Mouse (Mus musculus) mouse trophoblast stem cell (cell line): ENCODE measurements at regions not wholly inside any gene's neighbourhood (a gene's known extent, or its start where the extent isn't known, plus 50 kb on each side); places are given as distances from the start of the nearest gene placed in this dataset.

Experiments
- in situ Hi-C, 2 experiments: fragments of 300-500 bp; cut with MseI, MboI; formaldehyde crosslinking; loops; 2 replicates in 1 of 2; 3 replicates in 1 of 2; pipeline ENCODE4 v1.15.1; 2025

DNA sequence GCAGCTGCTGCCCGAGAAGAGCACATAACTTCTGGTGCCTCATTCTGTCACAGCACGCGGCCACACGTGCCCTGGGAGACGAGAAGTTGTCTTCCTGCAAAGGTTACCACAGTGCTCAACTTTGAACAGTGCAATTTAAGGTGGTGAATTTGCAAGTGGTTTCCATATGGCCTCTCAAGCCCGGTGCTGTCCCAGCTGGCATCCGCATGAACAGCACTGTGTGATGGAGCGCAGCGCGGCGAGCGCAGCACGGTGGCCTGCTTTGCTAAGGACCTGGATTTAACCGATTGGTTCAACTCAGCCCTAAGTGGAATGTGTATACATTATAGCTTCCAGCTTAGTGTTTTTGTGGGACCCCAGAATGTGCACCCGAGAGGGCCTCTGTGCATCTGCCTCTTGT is 89.6 kb upstream of the Arglu1 start:
- in situ Hi-C loops = no loop called here

- in situ Hi-C loops = no loop called here
These were observed 84.2 kb upstream of the Arglu1 start for GRCm38 (mm10) chr8:8774496-8775015.

DNA sequence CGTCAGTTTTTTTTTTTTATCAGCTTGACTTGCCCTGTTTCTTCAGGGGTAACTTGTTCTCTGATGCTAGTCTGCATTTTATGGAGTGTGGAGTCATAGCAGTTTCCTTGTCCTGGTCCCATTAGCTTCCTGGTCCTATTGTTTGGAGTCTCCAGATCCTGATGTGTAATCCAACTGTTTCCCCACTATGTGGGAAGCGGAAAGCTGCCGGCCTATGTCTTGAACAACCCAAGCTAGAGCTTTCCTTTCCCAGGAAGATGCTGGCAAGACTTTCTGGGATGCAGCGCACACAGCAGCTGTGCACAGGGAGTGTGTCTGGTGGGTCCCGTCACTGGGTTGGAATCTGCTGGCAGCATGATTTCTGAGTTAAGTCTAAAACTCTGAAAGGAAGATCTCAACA is 82.1 kb upstream of the Arglu1 start:
- in situ Hi-C loops = no loop called here

GRCm38 (mm10) chr8:8770397-8770796 is 80.1 kb upstream of the Arglu1 start:
- in situ Hi-C loops = no loop called here

- in situ Hi-C loops = no loop called here
These were observed 72.0 kb upstream of the Arglu1 start for GRCm38 (mm10) chr8:8762354-8762753.

DNA sequence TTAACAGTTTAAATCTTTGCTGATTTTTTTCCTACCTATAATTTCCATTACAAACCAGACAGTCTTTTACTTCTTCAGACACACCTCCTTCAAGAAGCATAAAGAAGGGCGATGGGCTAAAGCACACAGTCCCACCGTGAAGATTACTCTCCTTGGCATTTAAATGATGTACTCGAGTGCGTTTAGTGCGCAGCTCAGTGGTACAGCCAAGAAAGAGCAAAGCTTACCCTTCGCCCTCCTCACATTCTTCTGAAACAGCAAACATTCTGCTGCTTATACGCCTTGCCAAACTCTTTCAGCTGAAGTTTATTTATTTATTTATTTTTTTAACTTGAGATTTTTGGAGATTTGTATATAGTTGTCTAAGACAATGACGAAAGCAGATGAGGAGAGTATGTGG is 68.0 kb upstream of the Arglu1 start:
- in situ Hi-C loops = no loop called here

- in situ Hi-C loops = no loop called here
These were observed 60.9 kb upstream of the Arglu1 start for GRCm38 (mm10) chr8:8751208-8751607.

DNA sequence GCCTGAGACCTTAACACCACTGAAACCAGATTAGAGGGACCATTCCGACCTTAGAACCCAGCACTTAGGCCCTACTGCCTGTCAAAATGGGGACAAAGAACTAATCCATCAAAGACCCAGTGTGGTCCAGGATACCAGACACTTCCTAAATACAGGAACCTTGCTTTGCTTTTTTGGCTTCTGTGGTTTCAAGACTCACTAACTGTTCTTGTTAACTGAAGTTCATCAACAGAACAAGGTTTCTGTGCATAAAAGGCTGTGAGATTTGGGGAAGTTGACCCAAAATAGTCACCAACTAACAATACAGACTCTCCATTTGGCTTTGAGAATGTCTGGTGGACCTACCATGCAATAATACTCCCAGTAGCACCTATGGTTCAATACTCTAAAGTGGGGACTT is 56.4 kb upstream of the Arglu1 start:
- in situ Hi-C loops = no loop called here

- in situ Hi-C loops = no loop called here
These were observed 55.4 kb upstream of the Arglu1 start for GRCm38 (mm10) chr8:8745615-8746285.
